Mouse (Mus musculus) CD8-positive naive resting alpha-beta T cell, adult 57 days (primary cell): ENCODE results near the gene Gm28168. TPM values are rescaled to one million over a fixed set of nuclear protein-coding genes. Genes with fewer than 3 reads are reported as not detected.

Experiments
- total RNA-seq: library from RNA; stranded (reverse); gene quantifications from one replicate; pipeline ENCODE4 v1.2.4, GENCODE M21; 2023

The Gm28168 gene
- total RNA-seq: not detected

GRCm38 (mm10) chr1:117927715-117928114 lies at the start of gene Gm28168:
TSS of gene Gm28168 (plus strand) at chr1:117928015.

GRCm38 (mm10) chr1:117965639-117966038 lies 37.8 kb downstream of the Gm28168 start, which contains the start of gene Gm7145:
TSS of gene Gm7145 (plus strand) at chr1:117965939.

Other genes starting within 250 kb of the Gm28168 start
- gene Gm28363, start 230.9 kb upstream of the Gm28168 start, total RNA-seq: not detected
- not detected for gene B020011L13Rik, start 146.9 kb upstream of the Gm28168 start, total RNA-seq
- not detected for gene Gm28360, start 97.9 kb upstream of the Gm28168 start, total RNA-seq
- not detected for gene Gm7145, start 37.9 kb downstream of the Gm28168 start, total RNA-seq
- not detected for gene Gm29106, start 248.5 kb downstream of the Gm28168 start, total RNA-seq